Mouse (Mus musculus) brain, embryonic 18.5 days (tissue): ENCODE data around the gene Mat2a.
"Not testable (repeated sequence)": the region's sequence is repeated elsewhere in the genome, so short reads cannot be mapped to it uniquely, and the experiment has no call there.

ENCODE experiments used
- DNase-seq: peaks from one replicate; pipeline ENCODE4 v3.0.0-alpha.2; 2012; ENCODE audit warnings: low read depth, low spot score

Gene Mat2a

GRCm38 (mm10) chr6:72454833-72455373 is 15.5 kb upstream of the Mat2a start:
- no peak for DNase-seq

DNA sequence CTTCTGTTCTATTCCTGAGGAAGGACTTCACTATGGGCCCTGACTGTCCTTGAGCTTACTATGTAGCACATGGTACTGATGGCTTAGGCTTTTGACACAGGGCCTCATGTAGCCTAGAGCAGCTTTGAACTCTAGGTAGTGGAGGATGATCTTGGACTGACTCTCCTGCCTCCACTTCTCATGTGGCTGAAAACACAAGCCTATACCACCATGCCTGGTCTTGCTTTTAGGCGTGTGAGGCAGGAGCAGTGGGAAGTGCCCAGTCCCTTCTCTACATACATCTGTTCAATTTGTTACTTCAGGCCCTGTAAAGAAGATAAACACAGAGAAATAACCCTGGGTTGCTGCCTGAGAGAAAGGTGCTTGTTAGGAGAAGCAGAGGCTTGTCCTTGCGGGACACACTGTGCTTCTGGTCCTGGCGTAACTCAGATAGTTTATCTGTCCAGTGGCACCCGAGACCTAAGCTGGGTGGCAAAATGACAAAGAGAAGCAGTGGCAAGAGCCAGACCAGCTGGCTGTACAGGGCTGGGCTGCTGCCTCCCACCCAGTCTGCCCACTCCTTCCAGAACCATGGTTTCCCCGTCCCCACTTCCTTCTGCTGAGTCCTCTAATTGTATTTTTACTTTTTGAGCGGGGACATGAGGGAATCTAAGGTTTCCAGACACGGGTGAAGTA is 14.9 kb upstream of the Mat2a start:
- DNase-seq = no peak

GRCm38 (mm10) chr6:72453578-72453977 is 14.2 kb upstream of the Mat2a start:
- DNase-seq = no peak

- no peak for DNase-seq
These were observed 13.0 kb upstream of the Mat2a start for GRCm38 (mm10) chr6:72452329-72452728.

DNA sequence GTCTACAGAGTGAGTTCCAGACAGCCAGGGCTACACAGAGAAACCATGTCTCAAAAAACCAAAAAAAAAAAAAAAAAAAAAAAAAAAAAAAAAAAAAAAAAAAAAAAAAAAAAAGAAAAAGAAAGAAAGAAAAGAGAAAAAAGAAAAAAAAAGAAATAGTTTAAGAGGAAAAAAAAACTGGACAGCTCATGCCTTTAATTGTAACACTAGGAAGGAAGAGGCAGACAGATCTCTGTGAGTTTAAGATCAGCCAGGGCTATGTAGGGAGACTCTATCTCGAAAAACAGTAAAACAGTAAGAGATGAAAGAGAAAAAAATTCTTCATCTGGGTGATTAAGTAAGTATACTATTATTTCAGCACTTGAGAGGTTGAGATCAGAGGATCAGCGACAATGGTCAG is 12.4 kb upstream of the Mat2a start:
- not testable (repeated sequence) for DNase-seq

DNA sequence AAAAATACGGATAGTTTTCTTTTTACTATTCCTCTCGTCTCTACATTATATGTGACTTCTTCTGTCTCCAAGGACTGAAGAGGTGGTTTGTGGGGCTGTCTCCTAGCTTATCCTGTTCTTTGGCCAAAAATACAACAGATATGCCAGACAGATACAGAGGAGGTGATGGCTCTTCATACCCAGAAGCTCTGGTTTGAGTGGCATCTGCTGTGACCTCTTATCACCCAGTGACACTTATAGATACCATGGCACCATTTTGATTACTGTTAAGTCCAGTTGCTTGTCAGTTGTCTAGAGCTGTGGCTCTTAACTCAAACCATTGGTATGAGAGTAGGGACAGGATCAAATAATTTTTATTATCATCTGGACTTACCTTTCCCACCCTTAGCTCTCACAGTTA is 8.1 kb upstream of the Mat2a start:
- DNase-seq = no peak

DNA sequence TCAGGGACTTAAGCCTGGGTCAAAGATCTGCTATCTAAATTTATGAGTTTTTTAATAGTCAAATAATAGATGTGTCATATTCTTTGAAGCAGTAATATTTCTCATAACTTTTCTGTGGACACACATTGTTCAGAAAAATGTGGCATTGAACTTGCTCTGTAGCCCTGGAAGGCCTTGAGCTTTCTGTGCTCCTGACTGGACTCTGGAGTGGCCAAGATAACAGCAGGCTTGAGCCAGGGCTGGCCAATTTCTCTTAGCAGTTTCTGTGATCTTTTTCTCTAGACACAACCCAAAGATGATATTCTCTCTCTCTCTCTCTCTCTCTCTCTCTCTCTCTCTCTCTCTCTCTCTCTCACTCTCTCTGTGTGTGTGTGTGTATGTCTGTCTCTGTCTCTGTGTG is 5.7 kb upstream of the Mat2a start:
- no peak for DNase-seq

DNA sequence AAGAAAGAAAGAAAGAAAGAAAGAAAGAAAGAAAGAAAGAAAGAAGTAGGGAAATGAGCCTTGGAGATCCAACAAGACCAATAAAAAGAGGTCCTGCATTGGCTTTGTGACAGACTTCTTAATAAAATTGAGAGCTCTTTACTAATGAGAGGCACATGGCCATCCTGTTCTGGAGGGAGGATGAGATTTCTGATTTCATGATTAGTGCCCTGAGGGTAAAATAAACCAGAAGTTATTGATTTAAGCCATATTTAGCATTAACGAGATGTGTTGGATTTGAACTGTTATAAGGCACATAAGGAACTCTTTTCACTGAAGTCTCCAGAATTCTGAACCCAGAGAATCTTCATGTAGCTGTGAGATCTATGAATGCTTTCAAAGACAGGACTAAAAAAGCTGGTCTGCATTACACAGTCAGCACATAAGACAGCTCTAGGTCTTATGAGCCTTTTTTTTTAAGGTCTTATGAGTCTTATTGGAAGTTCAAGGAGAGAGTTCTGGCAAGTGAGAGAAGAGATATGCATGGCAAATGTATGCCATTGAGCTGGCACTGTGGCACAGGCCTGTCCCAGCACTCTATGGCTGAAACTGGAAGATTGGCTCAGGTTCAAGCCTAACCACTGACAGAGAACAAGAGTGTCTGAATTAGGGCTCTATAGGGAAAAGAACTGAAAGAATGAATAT is 3.7 kb upstream of the Mat2a start:
- no peak for DNase-seq

- no peak for DNase-seq
These were observed 1.0 kb upstream of the Mat2a start for GRCm38 (mm10) chr6:72440186-72440990.

GRCm38 (mm10) chr6:72438862-72439354 is 450 bp downstream of the Mat2a start:
- DNase-seq = peak; percentile 72

DNA sequence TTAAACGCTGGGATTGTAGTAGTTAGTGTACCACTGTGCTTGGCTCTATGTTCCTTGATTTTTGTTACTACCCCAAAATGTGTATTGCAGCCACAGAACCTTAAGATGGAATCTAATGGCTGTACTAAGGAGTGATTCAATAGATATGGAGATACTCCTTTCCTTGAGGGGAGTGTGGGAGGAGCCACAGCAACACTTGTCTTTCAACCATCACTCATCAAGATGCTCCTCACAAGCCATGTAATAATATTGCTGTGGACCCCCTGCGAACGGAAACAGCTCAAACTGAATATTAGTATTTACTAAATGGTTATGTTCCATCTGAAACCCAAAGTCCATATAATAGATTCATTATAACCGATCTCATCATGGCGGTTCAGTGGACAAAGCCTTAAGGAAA is 1.1 kb downstream of the Mat2a start:
- DNase-seq = no peak

DNA sequence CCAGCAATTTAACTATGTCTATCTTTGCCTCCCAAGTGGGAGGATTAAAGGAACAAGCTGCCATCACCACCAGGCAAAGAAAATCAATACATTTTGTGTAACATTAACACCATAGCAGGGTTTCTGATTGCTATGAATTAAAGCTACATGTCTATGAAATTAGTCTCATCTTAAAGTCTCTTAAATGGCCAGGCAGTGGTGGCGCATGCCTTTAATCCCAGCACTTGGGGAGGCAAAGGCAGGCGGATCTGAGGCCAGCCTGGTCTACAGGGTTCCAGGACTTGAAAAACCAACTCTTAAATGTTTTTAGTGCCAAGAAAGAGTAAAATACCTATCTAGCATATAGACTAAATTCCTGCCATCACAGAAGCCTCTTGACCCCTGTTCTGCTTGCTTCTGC is 7.2 kb downstream of the Mat2a start:
- no peak for DNase-seq

DNA sequence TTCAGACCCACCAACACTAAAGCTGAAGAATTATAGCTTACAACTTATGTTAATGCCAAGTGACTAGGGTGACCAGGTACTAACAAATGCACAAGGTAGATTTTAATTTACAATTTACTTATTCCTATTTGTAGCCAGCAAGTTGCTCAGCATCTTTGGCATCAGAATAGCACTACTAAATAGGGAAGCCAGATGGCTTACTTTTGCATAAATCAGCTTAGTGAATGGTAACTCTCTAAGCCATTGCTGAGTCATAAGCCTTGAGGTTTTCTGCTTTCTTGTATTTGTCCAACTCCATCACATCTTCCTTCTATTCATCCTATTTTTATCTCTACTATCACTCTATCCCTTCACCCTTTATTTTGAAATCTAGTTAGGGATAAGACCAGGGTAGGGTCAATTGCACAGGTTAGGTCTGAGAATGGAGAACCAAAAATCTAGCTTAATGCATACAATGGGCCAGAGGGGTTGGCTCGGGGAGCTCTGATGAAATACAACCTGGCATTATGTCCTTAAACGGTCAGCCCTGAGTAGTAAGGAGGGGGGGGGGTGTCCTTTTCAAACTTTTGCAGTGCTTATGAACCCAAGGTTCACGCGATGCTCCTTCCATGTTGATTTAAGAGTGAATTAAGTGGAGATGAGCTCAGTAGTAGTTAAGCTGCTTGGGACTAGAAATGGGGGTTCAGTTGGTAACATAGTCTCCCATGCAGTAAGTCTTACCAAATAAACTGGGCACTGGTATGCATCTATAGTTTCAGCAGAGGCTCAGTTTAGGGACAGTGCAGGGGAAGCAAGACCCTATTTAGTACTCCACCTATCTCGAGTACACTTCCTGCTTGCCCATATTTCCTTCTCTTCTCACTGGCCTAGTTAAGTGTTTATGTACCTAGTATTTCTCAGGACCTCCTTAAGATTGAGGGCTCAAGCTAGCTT is 8.1 kb downstream of the Mat2a start:
- no peak for DNase-seq

DNA sequence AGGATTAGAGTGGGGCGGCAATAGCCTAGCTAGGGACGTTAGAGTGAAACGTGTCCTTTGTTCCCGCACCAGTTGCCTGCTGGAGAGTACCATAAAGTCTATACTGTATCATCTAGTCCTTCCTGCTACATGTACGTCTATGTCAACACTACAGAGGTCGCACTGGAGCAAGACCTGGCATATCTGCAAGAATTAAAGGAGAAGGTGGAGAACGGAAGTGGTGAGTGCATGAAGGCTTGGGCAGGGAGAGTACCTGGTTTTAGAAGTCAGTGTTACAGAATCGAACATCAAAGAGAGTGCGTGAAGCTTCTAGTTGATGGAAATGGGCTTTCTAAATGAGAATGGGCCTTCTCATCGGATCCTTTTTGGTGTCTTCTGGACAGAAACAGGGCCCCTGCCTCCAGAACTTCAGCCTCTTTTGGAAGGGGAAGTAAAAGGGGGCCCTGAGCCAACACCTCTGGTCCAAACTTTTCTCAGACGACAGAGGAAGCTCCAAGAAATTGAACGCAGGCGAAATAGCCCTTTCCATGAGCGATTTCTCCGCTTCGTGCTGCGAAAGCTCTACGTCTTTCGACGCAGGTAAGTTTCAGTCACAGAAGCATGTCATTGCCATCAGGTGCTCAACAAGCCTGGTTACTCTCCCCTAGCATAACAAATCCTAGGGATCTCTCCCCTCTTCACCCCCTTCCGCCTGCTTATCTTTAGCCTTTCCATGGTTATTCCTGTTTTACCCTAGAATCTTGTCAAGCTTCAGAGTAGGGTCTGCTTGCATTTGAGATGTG is 10.1 kb downstream of the Mat2a start:
- no peak for DNase-seq

- DNase-seq = no peak
These were observed 11.3 kb downstream of the Mat2a start for GRCm38 (mm10) chr6:72428036-72428435.

DNA sequence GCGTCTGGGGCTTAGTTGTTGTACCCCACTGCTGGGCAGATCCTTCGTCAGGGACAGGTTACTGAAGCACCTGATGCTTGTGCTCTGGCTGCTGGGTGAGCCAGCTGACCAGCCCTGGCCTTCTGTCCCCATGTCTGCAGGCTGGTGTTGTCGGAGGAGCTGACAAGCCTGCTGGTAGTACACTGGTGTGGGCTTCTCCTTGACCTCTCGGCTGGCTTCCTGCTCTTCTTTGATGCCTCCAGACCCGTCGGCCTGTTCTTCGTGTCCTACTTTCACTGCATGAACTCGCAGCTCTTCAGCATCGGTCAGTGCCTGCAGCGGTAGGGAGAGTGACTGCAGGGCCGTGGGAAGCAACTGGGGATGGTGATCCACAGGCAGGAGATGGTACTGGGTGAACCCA is 13.7 kb downstream of the Mat2a start:
- DNase-seq = no peak

DNA sequence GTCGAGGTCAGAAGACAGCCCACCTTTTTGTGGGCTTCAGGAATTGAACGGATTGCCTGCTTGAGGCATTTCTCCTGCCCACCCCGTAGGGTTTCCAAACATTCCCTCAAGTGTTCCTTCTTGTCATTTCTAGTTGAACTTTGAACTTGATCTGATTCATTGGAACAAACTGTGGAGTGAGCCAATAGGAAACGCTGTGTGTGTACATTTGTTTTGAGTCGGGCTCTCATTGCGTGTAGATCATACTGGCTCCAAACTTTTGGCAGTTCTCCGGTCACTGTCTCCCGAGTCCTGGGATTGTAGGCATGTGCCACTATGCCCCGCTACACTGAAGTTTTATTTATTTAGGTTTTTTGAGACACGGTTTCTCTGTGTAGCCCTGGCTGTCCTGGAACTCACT is 18.5 kb downstream of the Mat2a start:
- DNase-seq = no peak

DNA sequence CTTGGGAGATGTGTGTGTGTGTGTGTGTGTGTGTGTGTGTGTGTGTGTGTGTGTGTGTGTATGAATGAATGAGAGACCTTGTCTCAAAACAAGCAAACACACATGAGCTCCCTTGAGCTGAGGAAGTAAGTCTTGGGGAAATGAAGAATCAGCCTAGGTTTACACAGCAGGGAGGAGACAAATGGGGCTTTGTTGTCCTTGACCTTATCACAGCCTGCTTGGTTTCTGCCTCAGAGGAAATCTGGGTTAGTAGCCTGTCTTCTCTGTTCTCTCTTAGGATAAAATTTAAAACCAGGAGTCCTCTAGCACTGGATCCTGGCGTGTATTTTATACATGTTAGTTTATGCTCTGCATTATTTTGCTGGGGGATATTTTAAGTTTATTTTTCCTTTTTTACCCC is 19.6 kb downstream of the Mat2a start:
- DNase-seq = no peak

GRCm38 (mm10) chr6:72418279-72418678 is 21.1 kb downstream of the Mat2a start:
- DNase-seq = no peak
